Mouse (Mus musculus) lung, embryonic 14.5 days (tissue): ENCODE measurements at regions not wholly inside any gene's neighbourhood (a gene's known extent, or its start where the extent isn't known, plus 50 kb on each side); places are given as distances from the start of the nearest gene placed in this dataset.

Source experiments
- ATAC-seq: fragments of 200-750 bp; cut with Nextera tagmentation; 2 replicates; pipeline ENCODE4 v1.8.0; 2017; ENCODE audit warnings: mild to moderate bottlenecking, moderate TSS enrichment, moderate library complexity; ENCODE audit not compliant: insufficient read depth
- DNase-seq: peaks from one replicate; pipeline ENCODE4 v3.0.0-alpha.2; 2015
- H3K27ac ChIP-seq: fragments of 300-500 bp; sonication (generic); 2 replicates; pipeline ENCODE4 v1.5.1; 2014; ENCODE audit warnings: low read depth, mild to moderate bottlenecking, moderate library complexity
- H3K27me3 ChIP-seq: fragments of 300-500 bp; sonication (generic); 2 replicates; pipeline ENCODE4 v1.6.1; 2014; ENCODE audit warnings: low read length, control low read depth; ENCODE audit not compliant: insufficient read depth
- H3K36me3 ChIP-seq: fragments of 300-500 bp; sonication (generic); 2 replicates; pipeline ENCODE4 v1.6.1; 2014; ENCODE audit warnings: control low read depth; ENCODE audit not compliant: insufficient read depth
- H3K4me1 ChIP-seq: fragments of 300-500 bp; sonication (generic); 2 replicates; pipeline ENCODE4 v1.6.1; 2014; ENCODE audit warnings: antibody characterized with exemption, control low read depth; ENCODE audit not compliant: insufficient read depth
- H3K4me2 ChIP-seq: fragments of 300-500 bp; sonication (generic); 2 replicates; pipeline ENCODE4 v1.6.1; 2014; ENCODE audit warnings: mild to moderate bottlenecking
- H3K4me3 ChIP-seq: fragments of 300-500 bp; sonication (generic); 2 replicates; pipeline ENCODE4 v1.5.1; 2014; ENCODE audit warnings: low read depth, low read length
- H3K9ac ChIP-seq: fragments of 300-500 bp; sonication (generic); 2 replicates; pipeline ENCODE4 v1.6.1; 2014
- H3K9me3 ChIP-seq: fragments of 300-500 bp; sonication (generic); 2 replicates; pipeline ENCODE4 v1.6.1; 2016; ENCODE audit warnings: low read depth, low read length, control low read depth
- CTCF ChIP-seq: IDR thresholded peaks from 2 replicates; pipeline ENCODE4 v1.5.1; 2016; ENCODE audit warnings: antibody characterized with exemption, low read depth
- WGBS: fragments of 180-500 bp; shearing (Covaris S2); extraction: QIAGEN DNeasy Blood & Tissue Kit; methylation state at CpG from one replicate; pipeline ENCODE4 v1.1.7; 2014; 5-methylcytosine and 5-hydroxymethylcytosine counted together

DNA sequence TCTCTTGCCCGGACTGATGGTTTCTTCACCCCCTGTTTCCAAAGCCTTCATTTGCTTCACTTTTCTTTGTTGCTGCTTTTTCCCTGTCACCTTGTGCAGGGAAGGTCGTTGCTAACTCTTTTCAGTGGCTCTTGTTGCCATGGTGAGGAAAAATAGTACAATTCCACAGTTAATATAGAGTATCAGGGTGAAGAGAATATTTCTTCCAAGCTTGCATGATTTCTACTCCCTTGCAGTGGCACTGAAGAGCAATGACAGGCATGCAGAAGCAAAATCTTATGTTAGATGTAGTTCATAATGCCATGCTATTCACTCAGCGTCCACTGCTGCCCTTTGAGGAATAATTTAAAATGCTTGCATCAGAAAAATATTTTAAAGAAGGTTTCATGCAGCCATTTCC, 262.3 kb upstream of the B430305J03Rik start:
- Histone ChIP-seq H3K4me3 (no peak overlapping the region), H3K4me1 (no peaks in the 10 kb centered on the region), H3K36me3 (no peaks in the 10 kb centered on the region), H3K27me3 (no peaks in the 10 kb centered on the region), H3K9ac (no peak overlapping the region), H3K4me2 (no peak overlapping the region), H3K27ac (no peak overlapping the region), H3K9me3 (no peaks in the 10 kb centered on the region)
- no peak for DNase-seq
- TF ChIP-seq CTCF: no peak
- ATAC-seq: no peak
- WGBS: 64% methylated on average over 3 of the region's 3 CpGs

DNA sequence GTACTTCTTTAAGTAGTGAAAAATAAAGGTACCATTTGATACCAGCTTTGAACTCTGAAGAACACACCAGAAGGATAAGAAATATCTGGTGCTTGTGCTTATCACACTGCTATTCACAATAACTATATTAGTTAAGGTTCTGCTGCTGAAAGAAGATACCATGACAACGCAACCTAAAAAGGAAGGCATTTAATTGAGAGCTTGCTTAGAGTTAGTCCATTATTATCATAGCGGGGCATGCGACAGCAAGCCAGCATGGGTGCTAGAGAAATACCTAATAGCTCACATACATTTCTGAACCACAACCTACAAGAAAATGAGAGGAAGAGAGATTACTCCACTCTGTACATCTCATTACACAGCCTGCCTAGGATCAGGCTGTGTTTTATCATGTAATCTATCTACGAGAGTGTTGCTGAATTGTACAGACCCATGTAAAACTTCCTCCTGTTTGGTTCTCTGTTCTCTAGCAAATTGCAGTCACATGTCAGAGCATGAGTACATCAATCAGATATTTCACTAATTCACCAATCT, 258.3 kb upstream of the B430305J03Rik start:
- Histone ChIP-seq H3K4me3 (no peak overlapping the region), H3K4me2 (no peak overlapping the region), H3K9me3 (no peaks in the 10 kb centered on the region), H3K4me1 (no peaks in the 10 kb centered on the region), H3K36me3 (no peaks in the 10 kb centered on the region), H3K27me3 (no peaks in the 10 kb centered on the region), H3K27ac (no peak overlapping the region), H3K9ac (no peak overlapping the region)
- no peak for TF ChIP-seq CTCF
- ATAC-seq (no peak), DNase-seq (no peak)
- WGBS: 86% methylated on average over 4 of the region's 4 CpGs

DNA sequence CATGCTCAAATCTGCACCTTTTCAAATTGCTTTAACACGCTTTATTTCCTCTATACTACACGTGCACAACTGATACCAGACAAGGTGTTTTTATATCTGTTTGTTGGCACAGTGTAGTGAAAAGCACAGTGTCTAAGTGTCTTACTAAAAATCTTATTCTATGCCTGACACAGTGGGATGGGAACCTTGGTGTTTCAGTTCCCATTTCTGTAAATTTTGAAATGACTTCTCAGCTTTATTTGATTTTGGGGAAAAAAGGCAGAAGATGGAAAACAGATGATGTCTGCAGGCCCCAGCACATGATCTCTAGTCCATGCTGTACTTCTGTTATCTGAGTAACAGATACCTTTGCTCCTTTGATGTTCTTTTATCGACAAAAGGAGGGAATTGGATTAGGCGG, 239.7 kb upstream of the B430305J03Rik start:
- Histone ChIP-seq H3K9me3 (no peaks in the 10 kb centered on the region), H3K9ac (no peak overlapping the region), H3K27me3 (no peaks in the 10 kb centered on the region), H3K4me3 (no peak overlapping the region), H3K27ac (no peak overlapping the region), H3K36me3 (no peaks in the 10 kb centered on the region), H3K4me1 (no peaks in the 10 kb centered on the region), H3K4me2 (no peak overlapping the region)
- no peak for TF ChIP-seq CTCF
- no peak for DNase-seq
- 76% methylated on average over 4 of the region's 4 CpGs for WGBS
- no peak for ATAC-seq

DNA sequence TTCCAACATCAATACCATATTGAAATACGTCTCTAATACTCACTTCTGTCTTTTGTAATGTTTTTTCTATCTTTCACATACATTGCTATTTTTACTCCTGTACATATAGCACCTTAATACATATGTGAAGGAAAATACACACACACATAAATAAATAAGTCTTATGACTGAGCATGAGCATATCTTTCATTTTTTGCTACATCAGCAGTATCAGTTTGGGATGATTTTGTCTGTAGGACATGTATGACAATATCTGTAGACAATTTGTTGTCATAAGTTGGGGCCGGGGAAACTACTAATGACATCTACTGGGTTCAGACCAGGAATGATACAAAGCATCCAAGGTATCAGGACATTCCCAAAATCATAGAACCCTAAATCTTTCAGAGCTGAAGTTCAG, 237.1 kb upstream of the B430305J03Rik start:
- H3K9me3 ChIP-seq: no peaks in the 10 kb centered on the region
- no peaks in the 10 kb centered on the region for H3K27me3 ChIP-seq
- H3K27ac ChIP-seq: no peak overlapping the region
- H3K4me2 ChIP-seq: no peak overlapping the region
- H3K9ac ChIP-seq: no peak overlapping the region
- ATAC-seq (no peak), DNase-seq (no peak)
- TF ChIP-seq CTCF: no peak
- H3K4me3 ChIP-seq: no peak overlapping the region
- no peaks in the 10 kb centered on the region for H3K36me3 ChIP-seq
- H3K4me1 ChIP-seq: no peaks in the 10 kb centered on the region
- WGBS: 90% methylated on average over 2 of the region's 2 CpGs

DNA sequence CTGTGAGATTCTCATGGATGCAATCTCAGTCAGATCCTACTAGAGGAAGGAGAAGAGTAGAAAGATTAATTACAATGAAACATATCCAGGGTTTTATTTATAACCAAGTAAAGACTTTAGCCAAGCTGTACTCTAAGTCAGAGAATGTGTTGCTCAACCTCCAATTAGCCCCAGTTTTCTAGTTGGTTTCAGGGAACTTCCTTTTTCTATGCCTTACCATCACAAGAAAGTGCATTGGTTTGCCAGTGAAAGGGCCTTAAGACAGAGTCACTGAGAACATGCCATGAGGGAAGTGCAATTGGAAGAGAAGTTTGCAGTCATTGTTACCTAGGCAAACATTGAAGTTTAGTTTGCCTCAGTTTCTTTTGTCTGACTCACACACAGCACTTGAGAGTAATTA, 229.8 kb upstream of the B430305J03Rik start:
- no peaks in the 10 kb centered on the region for H3K36me3 ChIP-seq
- no peak overlapping the region for H3K9ac ChIP-seq
- no peaks in the 10 kb centered on the region for H3K27me3 ChIP-seq
- ATAC-seq (no peak), DNase-seq (no peak)
- H3K4me3 ChIP-seq: no peak overlapping the region
- H3K9me3 ChIP-seq: no peaks in the 10 kb centered on the region
- no peak for TF ChIP-seq CTCF
- no peaks in the 10 kb centered on the region for H3K4me1 ChIP-seq
- H3K27ac ChIP-seq: no peak overlapping the region
- H3K4me2 ChIP-seq: no peak overlapping the region

DNA sequence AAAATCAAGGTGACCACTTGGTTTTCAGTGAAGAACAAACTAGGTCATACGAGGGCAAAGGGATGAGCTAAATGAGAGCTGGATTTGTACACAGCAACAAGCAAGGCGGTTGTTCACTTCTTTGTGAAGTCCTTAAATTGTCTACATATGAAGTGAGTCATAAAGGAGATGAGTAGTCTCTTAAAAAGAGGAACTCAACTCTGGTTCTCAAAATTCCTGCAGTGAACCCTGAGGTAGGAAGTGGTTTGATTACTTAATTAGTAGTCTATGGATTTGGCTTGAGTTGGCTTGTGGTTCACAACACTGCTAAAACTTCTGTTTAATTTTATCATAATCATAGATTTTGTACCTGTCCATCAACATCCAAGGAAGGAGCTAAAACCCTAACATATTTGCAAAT, 226.6 kb upstream of the B430305J03Rik start:
- H3K27me3 ChIP-seq: no peaks in the 10 kb centered on the region
- TF ChIP-seq CTCF: no peak
- DNase-seq (no peak), ATAC-seq (no peak)
- H3K36me3 ChIP-seq: no peaks in the 10 kb centered on the region
- no peak overlapping the region for H3K4me3 ChIP-seq
- H3K27ac ChIP-seq: no peak overlapping the region
- no peak overlapping the region for H3K4me2 ChIP-seq
- no peak overlapping the region for H3K9ac ChIP-seq
- H3K4me1 ChIP-seq: no peaks in the 10 kb centered on the region
- no peaks in the 10 kb centered on the region for H3K9me3 ChIP-seq
- WGBS: 79% methylated on average over 2 of the region's 2 CpGs

DNA sequence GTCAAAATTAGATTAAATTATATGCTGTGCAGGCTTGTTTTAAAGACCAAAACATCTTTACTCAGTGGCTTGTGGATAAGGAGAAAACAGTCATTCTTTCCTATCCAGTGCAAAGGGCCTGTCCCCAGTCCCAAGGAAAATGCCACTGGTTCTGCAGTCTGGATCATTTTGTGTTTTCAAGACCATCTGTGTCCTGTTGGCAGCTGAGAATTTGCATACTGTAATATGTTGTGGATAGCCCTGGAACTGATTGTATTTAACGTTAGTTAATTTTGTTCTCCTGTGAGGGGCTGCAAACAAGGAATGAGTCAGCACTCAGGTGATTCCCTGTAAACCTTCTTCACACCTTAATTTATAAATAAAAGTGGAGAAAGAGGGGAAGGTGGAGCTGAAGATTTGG, 217.9 kb upstream of the B430305J03Rik start:
- H3K9ac ChIP-seq: no peak overlapping the region
- H3K27ac ChIP-seq: no peak overlapping the region
- ATAC-seq (no peak), DNase-seq (no peak)
- no peaks in the 10 kb centered on the region for H3K9me3 ChIP-seq
- no peaks in the 10 kb centered on the region for H3K36me3 ChIP-seq
- no peak for TF ChIP-seq CTCF
- no peaks in the 10 kb centered on the region for H3K27me3 ChIP-seq
- no peaks in the 10 kb centered on the region for H3K4me1 ChIP-seq
- H3K4me2 ChIP-seq: no peak overlapping the region
- no peak overlapping the region for H3K4me3 ChIP-seq
- WGBS: 73% methylated on average over 1 of the region's 1 CpGs

DNA sequence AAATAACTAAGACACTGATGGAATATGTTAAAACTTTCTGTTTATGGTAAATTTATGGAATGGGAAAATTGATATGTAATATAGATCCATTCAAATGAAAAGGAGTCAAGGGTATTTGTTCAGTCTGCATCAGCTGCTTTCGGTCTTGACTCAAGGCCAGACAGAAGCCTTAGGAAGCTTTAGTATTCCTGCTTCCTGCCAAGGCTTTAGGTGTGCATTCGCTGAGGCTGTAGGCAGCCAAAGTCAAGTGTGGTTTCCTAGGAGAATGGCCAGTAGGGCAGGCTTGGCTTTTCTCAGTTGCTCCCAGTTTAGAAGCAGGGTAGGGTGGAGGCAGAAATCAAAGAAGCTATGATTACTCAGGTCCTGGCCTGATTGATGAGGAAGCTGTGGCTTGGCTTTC, 217.2 kb upstream of the B430305J03Rik start:
- no peaks in the 10 kb centered on the region for H3K4me1 ChIP-seq
- 88% methylated on average over 2 of the region's 2 CpGs for WGBS
- no peaks in the 10 kb centered on the region for H3K36me3 ChIP-seq
- H3K9me3 ChIP-seq: no peaks in the 10 kb centered on the region
- DNase-seq (no peak), ATAC-seq (no peak)
- H3K27ac ChIP-seq: no peak overlapping the region
- H3K4me3 ChIP-seq: no peak overlapping the region
- H3K9ac ChIP-seq: no peak overlapping the region
- no peak overlapping the region for H3K4me2 ChIP-seq
- no peak for TF ChIP-seq CTCF
- H3K27me3 ChIP-seq: no peaks in the 10 kb centered on the region
